Mouse (Mus musculus) brain, embryonic 14.5 days (tissue): ENCODE measurements around the gene 1700025G04Rik.

ENCODE experiments used
- CTCF ChIP-seq: fragments of 200-500 bp; IDR thresholded peaks from 2 replicates; pipeline ENCODE4 v1.5.1; 2012; ENCODE audit warnings: inconsistent platforms, mild to moderate bottlenecking, moderate library complexity, borderline replicate concordance; ENCODE audit not compliant: insufficient read depth, insufficient read length; ENCODE audit errors: extremely low read depth
- POLR2A ChIP-seq: fragments of 200-500 bp; IDR thresholded peaks from 2 replicates; pipeline ENCODE4 v1.6.1; 2012; ENCODE audit warnings: mild to moderate bottlenecking, inconsistent platforms, borderline replicate concordance; ENCODE audit not compliant: poor library complexity, insufficient read depth, insufficient read length, severe bottlenecking; ENCODE audit errors: extremely low read depth

- TF ChIP-seq POLR2A (no peak), CTCF (no peak)
Measured at GRCm38 (mm10) chr1:151879966-151880365, 210.0 kb downstream of the 1700025G04Rik start.
